Mouse (Mus musculus): ENCODE data around the gene Grb10.
A peak's percentile ranks its signal among the peaks of the same experiment; 100 is the strongest.

Grb10 gene

GRCm38 (mm10) chr11:12038470-12038985, at the start of gene Grb10:
TSS of gene Grb10 (minus strand) at chr11:12038683.
- DNase-seq (ENCODE audit: low read depth, low spot score): no peak

- no peak for DNase-seq (ENCODE audit: low read depth, low spot score)
These were observed 43.2 kb upstream of the Grb10 start for GRCm38 (mm10) chr11:12081638-12082037.

GRCm38 (mm10) chr11:12079231-12079630, 40.7 kb upstream of the Grb10 start:
- DNase-seq (ENCODE audit: low read depth, low spot score): no peak

GRCm38 (mm10) chr11:12075449-12075848, 37.0 kb upstream of the Grb10 start:
- no peak for DNase-seq (ENCODE audit: low read depth, low spot score)

GRCm38 (mm10) chr11:12073394-12074226, 35.1 kb upstream of the Grb10 start:
- peak; percentile 9 for DNase-seq (ENCODE audit: low read depth, low spot score)

- DNase-seq (ENCODE audit: low read depth, low spot score): no peak
These were observed 33.8 kb upstream of the Grb10 start for GRCm38 (mm10) chr11:12072322-12072721.

- DNase-seq (ENCODE audit: low read depth, low spot score): no peak
These were observed 20.5 kb upstream of the Grb10 start for GRCm38 (mm10) chr11:12059005-12059404.

GRCm38 (mm10) chr11:12048547-12049327, 10.3 kb upstream of the Grb10 start:
- no peak for DNase-seq (ENCODE audit: low read depth, low spot score)

- DNase-seq (ENCODE audit: low read depth, low spot score): no peak
These were observed 9.7 kb upstream of the Grb10 start for GRCm38 (mm10) chr11:12048135-12048534.

GRCm38 (mm10) chr11:12044245-12044644, 5.8 kb upstream of the Grb10 start:
- no peak for DNase-seq (ENCODE audit: low read depth, low spot score)

- DNase-seq (ENCODE audit: low read depth, low spot score): no peak
These were observed 3.3 kb upstream of the Grb10 start for GRCm38 (mm10) chr11:12041787-12042186.

GRCm38 (mm10) chr11:12041379-12041778, 2.9 kb upstream of the Grb10 start:
- no peak for DNase-seq (ENCODE audit: low read depth, low spot score)

- no peak for DNase-seq (ENCODE audit: low read depth, low spot score)
These were observed 1.9 kb upstream of the Grb10 start for GRCm38 (mm10) chr11:12040391-12040790.

GRCm38 (mm10) chr11:12039748-12040147, 1.3 kb upstream of the Grb10 start:
- no peak for DNase-seq (ENCODE audit: low read depth, low spot score)

- DNase-seq (ENCODE audit: low read depth, low spot score): no peak
These were observed 615 bp upstream of the Grb10 start for GRCm38 (mm10) chr11:12039098-12039497.

GRCm38 (mm10) chr11:12037689-12038469, 604 bp downstream of the Grb10 start:
- no peak for DNase-seq (ENCODE audit: low read depth, low spot score)

- no peak for DNase-seq (ENCODE audit: low read depth, low spot score)
These were observed 1.3 kb downstream of the Grb10 start for GRCm38 (mm10) chr11:12037075-12037686.

- DNase-seq (ENCODE audit: low read depth, low spot score): no peak
These were observed 2.3 kb downstream of the Grb10 start for GRCm38 (mm10) chr11:12035916-12036910.

GRCm38 (mm10) chr11:12035324-12035723, 3.2 kb downstream of the Grb10 start:
- no peak for DNase-seq (ENCODE audit: low read depth, low spot score)

- DNase-seq (ENCODE audit: low read depth, low spot score): no peak
These were observed 3.7 kb downstream of the Grb10 start for GRCm38 (mm10) chr11:12034781-12035180.

Data from telencephalon, adult 2 months (tissue).